9 mouse cellular contexts compared by ENCODE assay signal in the genomic region with DNA sequence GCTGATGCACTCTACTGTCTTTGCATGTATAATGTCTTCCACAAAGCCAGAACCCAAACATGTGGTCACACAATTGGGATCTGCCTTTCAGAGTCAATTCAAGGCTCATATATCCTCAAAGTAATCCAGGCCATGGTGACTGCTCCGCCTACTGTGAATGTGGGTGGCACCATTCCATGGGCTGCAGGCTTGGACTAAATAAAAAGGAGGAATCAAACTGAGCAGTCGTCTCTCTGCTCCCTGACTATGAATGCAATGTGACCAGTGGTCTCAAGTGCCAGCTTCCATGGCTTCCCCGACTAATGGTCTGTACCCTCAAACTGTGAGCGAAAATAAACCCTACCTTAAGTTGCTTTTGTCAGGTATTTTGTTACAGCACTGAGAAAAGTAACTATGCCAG. TPM values are rescaled to one million over a fixed set of nuclear protein-coding genes. Genes with fewer than 3 reads are reported as not detected.
A peak's percentile ranks its signal among the peaks of the same experiment; 100 is the strongest.
DNase-seq lines count a peak whose midpoint lies in the region; ATAC-seq and TF ChIP-seq lines count a peak whose summit lies in the region.
"Had no signal": no experiment of that assay in that cellular context is flagged by ENCODE, and none has a peak within 500 bp of the region (broad histone marks: within the 10 kb centered on the region; RNA-seq: fewer than 3 reads in every experiment).

No protein-coding gene starts in this region.

- H3K4me2 ChIP-seq in neural tube, embryonic 11.5 days (ENCODE audit: low read depth) = peak overlapping the region; percentile 0; the same call in 1 of the 2 replicates
- H3K4me2 ChIP-seq in liver, embryonic 14.5 days (ENCODE audit: low read depth) = peak overlapping the region; percentile 86
- 0 out of 2 replicates have a peak overlapping the region, but pooled peaks have one; percentile 9 for H3K4me2 ChIP-seq in stomach, postnatal 0 days (replicated peaks; ENCODE audit: low read depth)

- no peak overlapping the region for H3K27ac ChIP-seq in neural tube, embryonic 11.5 days (ENCODE audit: low read depth, low read length)
- H3K27ac ChIP-seq in liver, embryonic 14.5 days = no peak overlapping the region; the same call in 1 of the 2 replicates
- H3K27ac ChIP-seq in stomach, postnatal 0 days (replicated peaks) = no peak overlapping the region
- H3K27ac ChIP-seq: limb, embryonic 13.5 days had no signal

- H3K9ac ChIP-seq in neural tube, embryonic 11.5 days (ENCODE audit: low read length) = no peak overlapping the region
- peak overlapping the region; percentile 65 for H3K9ac ChIP-seq in liver, embryonic 14.5 days (replicated peaks)
- H3K9ac ChIP-seq in stomach, postnatal 0 days (ENCODE audit: low read length) = no peak overlapping the region
- H3K9ac ChIP-seq: limb, embryonic 13.5 days had no signal

- TF ChIP-seq EP300 in liver, embryonic 14.5 days (IDR thresholded peaks at IDR 0.05; ENCODE audit: low read depth) = no peak
- no peak for TF ChIP-seq EP300 in stomach, postnatal 0 days (optimal IDR thresholded peaks at IDR 0.05)

- WGBS in neural tube, embryonic 11.5 days = 68% methylated on average over 4 of the region's 4 CpGs
- WGBS in liver, embryonic 14.5 days (ENCODE audit: insufficient replicate concordance) = 73% methylated on average over 4 of the region's 4 CpGs
- WGBS in stomach, postnatal 0 days = 76% methylated on average over 4 of the region's 4 CpGs

- no peak for TF ChIP-seq CTCF in liver, embryonic 14.5 days (IDR thresholded peaks at IDR 0.05; ENCODE audit: low read depth)
- TF ChIP-seq CTCF in stomach, postnatal 0 days (IDR thresholded peaks at IDR 0.05; ENCODE audit: low read depth) = no peak

- no peaks in the 10 kb centered on the region for H3K27me3 ChIP-seq in neural tube, embryonic 11.5 days (ENCODE audit: control insufficient read depth, insufficient read depth, low read length)
- H3K27me3 ChIP-seq in liver, embryonic 14.5 days (ENCODE audit: control insufficient read depth, insufficient read depth, low read length) = no peaks in the 10 kb centered on the region
- H3K27me3 ChIP-seq in stomach, postnatal 0 days (ENCODE audit: control insufficient read depth, insufficient read depth, low read length) = no peaks in the 10 kb centered on the region
- H3K27me3 ChIP-seq: limb, embryonic 13.5 days had no signal

- no peaks in the 10 kb centered on the region; the same call in 1 of the 2 replicates for H3K4me1 ChIP-seq in neural tube, embryonic 11.5 days (ENCODE audit: control insufficient read depth, insufficient read depth, low read length)
- H3K4me1 ChIP-seq in liver, embryonic 14.5 days (replicated peaks; ENCODE audit: control insufficient read depth in 2 of 2, insufficient read depth in 2 of 2, low read length in 1 of 2) = peaks cover 16 to 27% of the 10 kb centered on the region in 2 experiments
- no peaks in the 10 kb centered on the region for H3K4me1 ChIP-seq in stomach, postnatal 0 days (replicated peaks; ENCODE audit: control insufficient read depth, insufficient read depth)

- no peak for ATAC-seq in neural tube, embryonic 11.5 days (ENCODE audit: insufficient read depth, low FRiP score, low TSS enrichment)
- ATAC-seq in liver, embryonic 14.5 days (ENCODE audit: insufficient read depth) = no peak
- no peak for ATAC-seq in stomach, postnatal 0 days (ENCODE audit: low FRiP score, low TSS enrichment)
- no peak for ATAC-seq in megakaryocyte progenitor cell, adult 5-6 weeks (replicated peaks; ENCODE audit: poor library complexity)

- no peak overlapping the region for H3K4me3 ChIP-seq in neural tube, embryonic 11.5 days (ENCODE audit: low read depth, low read length)
- H3K4me3 ChIP-seq in liver, embryonic 14.5 days (ENCODE audit: insufficient read depth in 1 of 2, low read depth in 2 of 2, low read length in 2 of 2) = peak overlapping the region; percentile 71 to 100
- H3K4me3 ChIP-seq in stomach, postnatal 0 days (ENCODE audit: low read depth, low read length) = no peak overlapping the region
- H3K4me3 ChIP-seq: limb, embryonic 13.5 days had no signal

- H3K9me3 ChIP-seq in neural tube, embryonic 11.5 days (ENCODE audit: control insufficient read depth, low read length) = no peaks in the 10 kb centered on the region
- H3K9me3 ChIP-seq in liver, embryonic 14.5 days (ENCODE audit: control insufficient read depth, low read length) = no peaks in the 10 kb centered on the region
- no peaks in the 10 kb centered on the region for H3K9me3 ChIP-seq in stomach, postnatal 0 days (ENCODE audit: control insufficient read depth, low read length)
- H3K9me3 ChIP-seq: limb, embryonic 13.5 days had no signal

- DNase-seq in cerebellum, adult 18-20 months = peak; percentile 60 to 65
- DNase-seq in cerebellum, adult 8-10 months = no peak
- peak; percentile 15 for DNase-seq in neural tube, embryonic 11.5 days (ENCODE audit: low spot score)
- DNase-seq in neural tube, embryonic 10.5 days (ENCODE audit: extremely low spot score, low spot score) = no peak
- DNase-seq in liver, embryonic 14.5 days (ENCODE audit: low read depth in 3 of 3, low spot score in 3 of 3) = no peak
- no peak for DNase-seq in stomach, postnatal 0 days (ENCODE audit: low spot score)
- no peak for DNase-seq in urinary bladder, postnatal 25 days (ENCODE audit: low spot score)

- no peaks in the 10 kb centered on the region for H3K36me3 ChIP-seq in neural tube, embryonic 11.5 days (ENCODE audit: control insufficient read depth, insufficient read depth, low read length)
- peaks cover 14% of the 10 kb centered on the region for H3K36me3 ChIP-seq in liver, embryonic 14.5 days (replicated peaks; ENCODE audit: control insufficient read depth, insufficient read depth, low read depth)
- H3K36me3 ChIP-seq in stomach, postnatal 0 days (ENCODE audit: control insufficient read depth, insufficient read depth, low read length) = no peaks in the 10 kb centered on the region
- H3K36me3 ChIP-seq: limb, embryonic 13.5 days had no signal

RNA-seq across cellular contexts. Expression of a gene that starts 1.6 kb away (rescaled TPM):
- 0.37 and 0.51 TPM in 2 replicates for polyA plus RNA-seq in neural tube, embryonic 11.5 days (2014; fragmentation: Nextera tagmentation; extraction: Ambion mirVana)
- polyA plus RNA-seq in liver, embryonic 14.5 days (2012; rRNA removed) = 0.47 and 0.50 TPM in 2 replicates
- polyA plus RNA-seq in liver, embryonic 14.5 days (2014; fragmentation: Nextera tagmentation; extraction: Ambion mirVana) = 0.66 and 0.86 TPM in 2 replicates
- 2.0 and 2.6 TPM in 2 replicates for polyA plus RNA-seq in stomach, postnatal 0 days (2015; fragmentation: Nextera tagmentation; extraction: Ambion mirVana)
- 0.39 TPM in 1 of 2 replicates, not detected in the other for total RNA-seq in megakaryocyte progenitor cell, adult 5-6 weeks (2015)
- 0.14 and 0.92 TPM in 2 replicates for total RNA-seq in megakaryocyte progenitor cell, adult 5-6 weeks (2017)

RNA-seq across cellular contexts. Expression of a gene that starts 2.5 kb away (rescaled TPM):
- 11.1 and 12.0 TPM in 2 replicates for polyA plus RNA-seq in neural tube, embryonic 11.5 days (2014; fragmentation: Nextera tagmentation; extraction: Ambion mirVana)
- 5.2 and 7.8 TPM in 2 replicates for polyA plus RNA-seq in liver, embryonic 14.5 days (2012; rRNA removed)
- polyA plus RNA-seq in liver, embryonic 14.5 days (2014; fragmentation: Nextera tagmentation; extraction: Ambion mirVana) = 13.7 and 15.3 TPM in 2 replicates
- 11.8 and 12.5 TPM in 2 replicates for polyA plus RNA-seq in stomach, postnatal 0 days (2015; fragmentation: Nextera tagmentation; extraction: Ambion mirVana)
- 10.1 and 12.5 TPM in 2 replicates for total RNA-seq in megakaryocyte progenitor cell, adult 5-6 weeks (2015)
- total RNA-seq in megakaryocyte progenitor cell, adult 5-6 weeks (2017) = 9.9 and 11.9 TPM in 2 replicates

RNA-seq across cellular contexts. Expression of a gene that starts 24.3 kb away (rescaled TPM):
- 64.7 and 67.8 TPM in 2 replicates for polyA plus RNA-seq in neural tube, embryonic 11.5 days (2014; fragmentation: Nextera tagmentation; extraction: Ambion mirVana)
- 27.6 and 37.2 TPM in 2 replicates for polyA plus RNA-seq in liver, embryonic 14.5 days (2012; rRNA removed)
- 55.2 and 61.5 TPM in 2 replicates for polyA plus RNA-seq in liver, embryonic 14.5 days (2014; fragmentation: Nextera tagmentation; extraction: Ambion mirVana)
- polyA plus RNA-seq in stomach, postnatal 0 days (2015; fragmentation: Nextera tagmentation; extraction: Ambion mirVana) = 48.1 and 48.2 TPM in 2 replicates
- total RNA-seq in megakaryocyte progenitor cell, adult 5-6 weeks (2015) = 105 and 107 TPM in 2 replicates
- total RNA-seq in megakaryocyte progenitor cell, adult 5-6 weeks (2017) = 42.0 and 51.7 TPM in 2 replicates

Comparison
In these comparisons a context has a peak if more than half of its experiments do, and no peak if none do; other contexts are left out.
1. DNase-seq: peak in cerebellum, adult 18-20 months (2 of 2) and neural tube, embryonic 11.5 days (single experiment); none in cerebellum, adult 8-10 months (single experiment), neural tube, embryonic 10.5 days (single experiment), liver, embryonic 14.5 days (0 of 3), stomach, postnatal 0 days (single experiment) and urinary bladder, postnatal 25 days (single experiment).
2. H3K4me2 ChIP-seq: peak in every context shown above with its lines; median percentile 86 in liver, embryonic 14.5 days; 9 in stomach, postnatal 0 days; 0 in neural tube, embryonic 11.5 days.
3. H3K4me3 ChIP-seq: peak in liver, embryonic 14.5 days (2 of 2); none in neural tube, embryonic 11.5 days (single experiment) and stomach, postnatal 0 days (single experiment).